Mouse (Mus musculus) embryonic facial prominence, embryonic 13.5 days (tissue): ENCODE results near the gene Tsen54. TPM values are rescaled to one million over a fixed set of nuclear protein-coding genes. Genes with fewer than 3 reads are reported as not detected.
A peak's percentile ranks its signal among the peaks of the same experiment; 100 is the strongest.

ENCODE experiments used
- ATAC-seq: fragments of 200-750 bp; cut with Nextera tagmentation; 2 replicates; pipeline ENCODE4 v1.8.0; 2017; ENCODE audit warnings: low read depth; ENCODE audit not compliant: insufficient number of reproducible peaks, insufficient read depth, low FRiP score, low TSS enrichment
- H3K27ac ChIP-seq: fragments of 300-500 bp; sonication (generic); 2 replicates; pipeline ENCODE4 v1.5.1; 2015; ENCODE audit warnings: moderate library complexity, mild to moderate bottlenecking, inconsistent platforms
- H3K27me3 ChIP-seq: fragments of 300-500 bp; sonication (generic); 2 replicates; pipeline ENCODE4 v1.6.1; 2015; ENCODE audit warnings: mild to moderate bottlenecking, inconsistent platforms
- H3K36me3 ChIP-seq: fragments of 300-500 bp; sonication (generic); 2 replicates; pipeline ENCODE4 v1.6.1; 2015; ENCODE audit warnings: mild to moderate bottlenecking, inconsistent platforms
- H3K4me1 ChIP-seq: fragments of 300-500 bp; sonication (generic); 2 replicates; pipeline ENCODE4 v1.6.1; 2015; ENCODE audit warnings: inconsistent platforms
- H3K4me2 ChIP-seq: fragments of 300-500 bp; sonication (generic); 2 replicates; pipeline ENCODE4 v1.6.1; 2015; ENCODE audit warnings: moderate library complexity, mild to moderate bottlenecking, inconsistent platforms
- H3K4me3 ChIP-seq: fragments of 300-500 bp; sonication (generic); 2 replicates; pipeline ENCODE4 v1.5.1; 2015; ENCODE audit warnings: mild to moderate bottlenecking, inconsistent platforms
- H3K9ac ChIP-seq: fragments of 300-500 bp; sonication (generic); 2 replicates; pipeline ENCODE4 v1.6.1; 2015; ENCODE audit warnings: mild to moderate bottlenecking, inconsistent platforms
- H3K9me3 ChIP-seq: fragments of 300-500 bp; sonication (generic); 2 replicates; pipeline ENCODE4 v1.6.1; 2016; ENCODE audit warnings: inconsistent platforms
- WGBS: fragments of 180-500 bp; shearing (Covaris S2); methylation state at CpG from one replicate; pipeline ENCODE4 v1.1.7; 2015; ENCODE audit warnings: mixed read lengths; 5-methylcytosine and 5-hydroxymethylcytosine counted together
- polyA plus RNA-seq: library from polyadenylated mRNA; unstranded; fragments of >200 nt; fragmentation: Nextera tagmentation; extraction: Ambion mirVana; gene quantifications from 2 replicates; pipeline ENCODE4 v1.2.1, GENCODE M21; 2015

The Tsen54 gene
- polyA plus RNA-seq, 1 experiment from 2014 or later, result 31.3 TPM

DNA sequence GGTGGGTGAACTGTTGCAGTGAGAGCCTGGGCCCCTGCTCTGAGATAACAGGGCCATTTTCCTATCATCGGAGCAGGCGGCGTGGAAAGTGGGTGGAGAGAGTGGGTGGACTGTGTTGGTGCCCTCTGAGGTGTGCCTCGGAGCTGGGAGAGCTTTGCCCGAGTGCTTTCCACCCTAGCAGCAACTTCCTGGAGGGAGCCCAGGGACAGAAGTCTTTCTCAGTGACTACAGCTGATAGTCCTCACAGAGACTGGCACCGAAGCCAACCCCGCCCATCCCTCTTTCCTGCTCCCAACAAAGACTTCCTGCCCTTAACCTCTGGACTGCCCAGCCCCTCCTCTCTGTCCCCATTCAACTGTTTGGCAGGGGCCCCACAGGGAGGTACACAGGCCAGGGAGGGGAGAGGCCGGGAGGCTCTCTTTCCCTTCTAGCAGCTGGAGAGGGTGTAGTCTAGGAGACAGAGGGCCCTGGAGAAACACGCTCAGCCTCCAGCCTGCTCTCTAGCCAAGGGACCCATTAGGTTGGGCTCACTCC, 35.4 kb upstream of the Tsen54 start:
- peak overlapping the region; percentile 60 for H3K27ac ChIP-seq
- peaks cover 71% of the 10 kb centered on the region for H3K4me1 ChIP-seq
- no peak overlapping the region for H3K4me3 ChIP-seq
- peaks cover 11% of the 10 kb centered on the region for H3K36me3 ChIP-seq
- no peak for ATAC-seq
- H3K9me3 ChIP-seq, result no peaks in the 10 kb centered on the region
- H3K27me3 ChIP-seq, result no peaks in the 10 kb centered on the region
- peak overlapping the region; percentile 52 for H3K9ac ChIP-seq
- H3K4me2 ChIP-seq, result no peak overlapping the region
- 24% methylated on average over 9 of the region's 9 CpGs for WGBS

DNA sequence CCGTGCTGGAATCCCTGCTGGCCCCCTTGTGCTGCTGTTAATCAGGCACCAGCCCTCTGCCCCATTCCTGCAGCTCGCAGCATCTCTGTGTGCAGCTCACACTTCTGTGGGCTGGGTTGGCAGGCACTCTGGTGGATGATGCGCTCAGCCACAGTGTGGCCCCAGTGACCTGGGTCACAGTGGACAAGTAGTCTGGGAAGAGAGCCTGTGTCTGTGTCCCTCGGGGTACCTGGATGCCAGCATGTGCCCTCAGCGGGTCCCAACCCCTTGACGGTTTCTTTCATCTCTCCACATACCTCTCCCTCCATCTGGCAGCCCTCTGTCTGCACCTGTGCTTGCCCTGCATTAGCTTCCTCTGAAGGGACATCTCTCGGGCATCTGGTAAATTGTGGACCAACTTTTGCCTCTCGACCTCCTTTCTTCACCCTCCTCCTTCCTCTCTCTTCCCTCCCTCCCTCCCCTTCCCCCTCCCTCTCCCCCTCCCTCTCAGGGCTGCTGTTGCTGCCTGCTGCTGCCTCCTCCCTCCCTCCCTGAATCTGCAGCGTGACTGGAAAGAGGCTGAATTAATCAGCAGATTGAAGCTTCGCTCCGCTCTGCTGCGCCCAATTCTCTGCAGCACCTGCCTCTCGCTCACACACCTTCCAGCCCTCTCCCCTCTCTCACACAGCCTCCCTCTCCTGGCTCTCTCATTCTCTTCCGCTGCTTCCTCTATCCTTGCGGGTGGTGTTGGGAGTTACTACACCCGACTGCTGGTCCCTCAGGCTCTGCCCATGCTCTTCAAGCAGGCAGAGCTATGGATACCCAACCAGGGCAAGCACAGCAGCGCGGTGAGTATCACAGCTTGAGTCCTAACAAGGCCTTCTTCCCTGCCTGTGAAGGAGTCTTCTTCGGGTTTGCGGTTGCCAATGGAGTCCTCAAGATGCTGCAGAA, 34.1 kb upstream of the Tsen54 start:
- Histone ChIP-seq H3K4me2 (no peak overlapping the region), H3K27ac (peak overlapping the region; percentile 39; the same call in 1 of the 2 replicates), H3K36me3 (peaks cover 13% of the 10 kb centered on the region), H3K9me3 (no peaks in the 10 kb centered on the region), H3K4me3 (no peak overlapping the region), H3K4me1 (peaks cover 62% of the 10 kb centered on the region), H3K9ac (peak overlapping the region; percentile 52; the same call in 1 of the 2 replicates), H3K27me3 (no peaks in the 10 kb centered on the region)
- 17% methylated on average over 20 of the region's 20 CpGs for WGBS
- ATAC-seq, result no peak

DNA sequence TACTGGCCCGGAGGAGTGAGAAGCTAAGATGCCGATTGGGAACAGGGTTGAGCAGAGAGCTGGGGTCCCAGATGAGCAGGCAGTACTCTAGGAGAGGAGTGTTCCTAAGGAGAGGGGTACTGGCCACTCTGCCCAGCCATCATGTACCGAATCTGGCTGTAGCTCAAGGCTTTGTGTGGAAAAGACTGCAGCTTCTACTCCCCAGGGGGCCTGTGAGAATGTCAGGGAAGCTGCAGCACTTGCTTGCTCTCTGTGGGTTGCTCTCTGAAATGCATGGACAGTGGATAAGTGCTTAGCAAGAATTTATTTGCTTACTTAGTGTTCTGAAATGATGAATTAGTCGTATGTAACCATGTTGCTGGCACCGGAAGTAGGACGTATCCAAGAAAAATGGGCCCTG, 28.1 kb upstream of the Tsen54 start:
- H3K4me3 ChIP-seq, result no peak overlapping the region
- ATAC-seq, result no peak
- H3K27me3 ChIP-seq, result no peaks in the 10 kb centered on the region
- no peak overlapping the region for H3K4me2 ChIP-seq
- no peaks in the 10 kb centered on the region for H3K9me3 ChIP-seq
- H3K9ac ChIP-seq, result 0 out of 2 replicates have a peak overlapping the region, but pooled peaks have one; percentile 16
- 0 out of 2 replicates have a peak, but pooled peaks cover 9% of the 10 kb centered on the region for H3K4me1 ChIP-seq
- H3K36me3 ChIP-seq, result peaks cover 57% of the 10 kb centered on the region
- no peak overlapping the region for H3K27ac ChIP-seq
- 79% methylated on average over 6 of the region's 6 CpGs for WGBS

GRCm38 (mm10) chr11:115789787-115790186, 24.7 kb upstream of the Tsen54 start:
- no peak for ATAC-seq
- Histone ChIP-seq H3K9ac (no peak overlapping the region), H3K27me3 (no peaks in the 10 kb centered on the region), H3K9me3 (no peaks in the 10 kb centered on the region), H3K36me3 (peaks cover 90% of the 10 kb centered on the region), H3K27ac (no peak overlapping the region), H3K4me1 (no peaks in the 10 kb centered on the region), H3K4me2 (no peak overlapping the region), H3K4me3 (no peak overlapping the region)
- 93% methylated on average over 7 of the region's 7 CpGs for WGBS

DNA sequence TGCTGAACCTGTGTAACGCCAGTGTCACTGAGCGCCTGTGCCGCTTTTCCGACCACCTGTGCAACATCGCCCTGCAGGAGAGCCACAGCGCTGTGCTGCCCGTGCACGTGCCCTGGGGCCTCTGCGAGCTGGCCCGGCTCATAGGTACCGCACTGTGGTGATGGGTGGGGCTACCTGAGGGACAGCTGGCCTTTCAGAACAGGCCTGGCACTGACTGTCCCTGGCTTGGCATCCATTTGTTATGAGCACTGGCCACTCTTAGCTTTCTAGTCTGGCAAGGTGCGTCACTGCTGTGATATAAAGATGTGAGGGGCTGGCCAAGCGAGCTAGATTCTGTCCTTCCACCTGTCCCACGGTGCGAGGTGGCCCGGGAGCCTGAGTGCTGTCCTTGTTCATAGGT, 22.6 kb upstream of the Tsen54 start:
- Histone ChIP-seq H3K9ac (no peak overlapping the region), H3K27ac (no peak overlapping the region)
- no peak for ATAC-seq

GRCm38 (mm10) chr11:115792353-115792752, 22.2 kb upstream of the Tsen54 start:
- 87% methylated on average over 14 of the region's 14 CpGs for WGBS
- no peak for ATAC-seq
- Histone ChIP-seq H3K9me3 (no peaks in the 10 kb centered on the region), H3K4me2 (no peak overlapping the region), H3K27me3 (no peaks in the 10 kb centered on the region), H3K4me3 (no peak overlapping the region), H3K4me1 (no peaks in the 10 kb centered on the region), H3K9ac (no peak overlapping the region), H3K36me3 (peaks cover 94% of the 10 kb centered on the region), H3K27ac (no peak overlapping the region)

More for the DNA sequence above, 22.6 kb upstream of the Tsen54 start:
- WGBS, result 91% methylated on average over 16 of the region's 16 CpGs
- Histone ChIP-seq H3K4me3 (no peak overlapping the region), H3K27me3 (no peaks in the 10 kb centered on the region), H3K4me1 (no peaks in the 10 kb centered on the region), H3K4me2 (no peak overlapping the region), H3K36me3 (peaks cover 94% of the 10 kb centered on the region), H3K9me3 (no peaks in the 10 kb centered on the region)

GRCm38 (mm10) chr11:115796898-115797297, 17.6 kb upstream of the Tsen54 start:
- Histone ChIP-seq H3K27me3 (no peaks in the 10 kb centered on the region), H3K4me3 (no peak overlapping the region), H3K9me3 (no peaks in the 10 kb centered on the region), H3K4me1 (peaks cover 8% of the 10 kb centered on the region; the same call in 1 of the 2 replicates), H3K27ac (peak overlapping the region; percentile 23; the same call in 1 of the 2 replicates), H3K36me3 (peaks cover 99% of the 10 kb centered on the region), H3K9ac (no peak overlapping the region), H3K4me2 (no peak overlapping the region)
- ATAC-seq, result no peak
- WGBS, result 85% methylated on average over 15 of the region's 15 CpGs

GRCm38 (mm10) chr11:115797665-115798064, 16.9 kb upstream of the Tsen54 start:
- 83% methylated on average over 9 of the region's 9 CpGs for WGBS
- ATAC-seq, result no peak
- Histone ChIP-seq H3K4me3 (no peak overlapping the region), H3K9ac (no peak overlapping the region), H3K27ac (no peak overlapping the region), H3K27me3 (no peaks in the 10 kb centered on the region), H3K9me3 (no peaks in the 10 kb centered on the region), H3K36me3 (peaks cover 99% of the 10 kb centered on the region), H3K4me2 (no peak overlapping the region), H3K4me1 (peaks cover 8% of the 10 kb centered on the region; the same call in 1 of the 2 replicates)

GRCm38 (mm10) chr11:115800981-115801380, 13.5 kb upstream of the Tsen54 start:
- no peak for ATAC-seq
- WGBS, result 89% methylated on average over 18 of the region's 18 CpGs
- Histone ChIP-seq H3K27me3 (no peaks in the 10 kb centered on the region), H3K4me3 (no peak overlapping the region), H3K27ac (no peak overlapping the region), H3K9ac (no peak overlapping the region), H3K36me3 (peaks cover 95% of the 10 kb centered on the region), H3K4me1 (peaks cover 8% of the 10 kb centered on the region; the same call in 1 of the 2 replicates), H3K4me2 (no peak overlapping the region), H3K9me3 (no peaks in the 10 kb centered on the region)

GRCm38 (mm10) chr11:115803072-115803709, 11.3 kb upstream of the Tsen54 start:
- Histone ChIP-seq H3K9ac (no peak overlapping the region), H3K4me1 (peaks cover 26% of the 10 kb centered on the region), H3K27ac (no peak overlapping the region), H3K4me3 (no peak overlapping the region), H3K4me2 (no peak overlapping the region), H3K27me3 (no peaks in the 10 kb centered on the region), H3K36me3 (peaks cover 95% of the 10 kb centered on the region), H3K9me3 (no peaks in the 10 kb centered on the region)
- 92% methylated on average over 24 of the region's 24 CpGs for WGBS
- ATAC-seq, result no peak

GRCm38 (mm10) chr11:115805005-115805404, 9.5 kb upstream of the Tsen54 start:
- Histone ChIP-seq H3K27me3 (no peaks in the 10 kb centered on the region), H3K9me3 (no peaks in the 10 kb centered on the region), H3K27ac (no peak overlapping the region), H3K36me3 (peaks cover 81% of the 10 kb centered on the region), H3K4me3 (no peak overlapping the region), H3K9ac (no peak overlapping the region), H3K4me1 (peaks cover 37% of the 10 kb centered on the region), H3K4me2 (no peak overlapping the region)
- 91% methylated on average over 7 of the region's 7 CpGs for WGBS
- no peak for ATAC-seq
